Mouse (Mus musculus): ENCODE measurements around the gene Rora. TPM values are rescaled to one million over a fixed set of nuclear protein-coding genes. Genes with fewer than 3 reads are reported as not detected.
A peak's percentile ranks its signal among the peaks of the same experiment; 100 is the strongest.

Gene Rora
- polyA plus RNA-seq, 1 experiment from 2014 or later = 23.2 TPM

- 83% methylated on average over 3 of the region's 3 CpGs for WGBS
- Histone ChIP-seq H3K4me3 (ENCODE audit: low read depth, low read length) (no peak overlapping the region), H3K4me1 (ENCODE audit: control insufficient read depth, insufficient read depth, low read length) (no peaks in the 10 kb centered on the region), H3K27ac (ENCODE audit: low read depth, low read length) (no peak overlapping the region), H3K36me3 (ENCODE audit: control insufficient read depth, insufficient read depth, low read length) (no peaks in the 10 kb centered on the region), H3K9ac (replicated peaks; ENCODE audit: low read depth, low read length) (no peak overlapping the region), H3K9me3 (ENCODE audit: control insufficient read depth, low read length) (no peaks in the 10 kb centered on the region), H3K27me3 (ENCODE audit: control insufficient read depth, insufficient read depth, low read length) (no peaks in the 10 kb centered on the region), H3K4me2 (ENCODE audit: low read depth, low read length) (no peak overlapping the region)
- no peak for ATAC-seq (ENCODE audit: low read depth)
Observed at GRCm38 (mm10) chr9:68827441-68827840, 173.9 kb downstream of the Rora start.

- Histone ChIP-seq H3K9me3 (ENCODE audit: control insufficient read depth, low read length) (no peaks in the 10 kb centered on the region), H3K36me3 (ENCODE audit: control insufficient read depth, insufficient read depth, low read length) (no peaks in the 10 kb centered on the region), H3K27me3 (ENCODE audit: control insufficient read depth, insufficient read depth, low read length) (no peaks in the 10 kb centered on the region), H3K4me2 (ENCODE audit: low read depth, low read length) (no peak overlapping the region), H3K4me3 (ENCODE audit: low read depth, low read length) (no peak overlapping the region), H3K4me1 (ENCODE audit: control insufficient read depth, insufficient read depth, low read length) (no peaks in the 10 kb centered on the region), H3K9ac (replicated peaks; ENCODE audit: low read depth, low read length) (no peak overlapping the region), H3K27ac (ENCODE audit: low read depth, low read length) (no peak overlapping the region)
- 74% methylated on average over 4 of the region's 4 CpGs for WGBS
- ATAC-seq (ENCODE audit: low read depth) = no peak
Observed at GRCm38 (mm10) chr9:68829903-68830302, 176.3 kb downstream of the Rora start.

GRCm38 (mm10) chr9:68833323-68833722 lies 179.7 kb downstream of the Rora start:
- Histone ChIP-seq H3K9me3 (ENCODE audit: control insufficient read depth, low read length) (no peaks in the 10 kb centered on the region), H3K9ac (replicated peaks; ENCODE audit: low read depth, low read length) (no peak overlapping the region), H3K4me3 (ENCODE audit: low read depth, low read length) (no peak overlapping the region), H3K36me3 (ENCODE audit: control insufficient read depth, insufficient read depth, low read length) (no peaks in the 10 kb centered on the region), H3K27me3 (ENCODE audit: control insufficient read depth, insufficient read depth, low read length) (no peaks in the 10 kb centered on the region), H3K4me1 (ENCODE audit: control insufficient read depth, insufficient read depth, low read length) (no peaks in the 10 kb centered on the region), H3K27ac (ENCODE audit: low read depth, low read length) (no peak overlapping the region), H3K4me2 (ENCODE audit: low read depth, low read length) (no peak overlapping the region)
- 85% methylated on average over 6 of the region's 6 CpGs for WGBS
- no peak for ATAC-seq (ENCODE audit: low read depth)

- no peaks in the 10 kb centered on the region for H3K9me3 ChIP-seq (ENCODE audit: control insufficient read depth, low read length)
- H3K27ac ChIP-seq (ENCODE audit: low read depth, low read length) = no peak overlapping the region
- no peaks in the 10 kb centered on the region for H3K36me3 ChIP-seq (ENCODE audit: control insufficient read depth, insufficient read depth, low read length)
- WGBS = 78% methylated on average over 7 of the region's 7 CpGs
- no peak overlapping the region for H3K4me3 ChIP-seq (ENCODE audit: low read depth, low read length)
- H3K9ac ChIP-seq (replicated peaks; ENCODE audit: low read depth, low read length) = no peak overlapping the region
- H3K4me1 ChIP-seq (ENCODE audit: control insufficient read depth, insufficient read depth, low read length) = no peaks in the 10 kb centered on the region
- no peak for ATAC-seq (ENCODE audit: low read depth)
- H3K27me3 ChIP-seq (ENCODE audit: control insufficient read depth, insufficient read depth, low read length) = no peaks in the 10 kb centered on the region
- no peak overlapping the region for H3K4me2 ChIP-seq (ENCODE audit: low read depth, low read length)
Observed at GRCm38 (mm10) chr9:68835037-68835649, 181.6 kb downstream of the Rora start.

GRCm38 (mm10) chr9:68842134-68842892 lies 188.7 kb downstream of the Rora start:
- H3K36me3 ChIP-seq (ENCODE audit: control insufficient read depth, insufficient read depth, low read length) = no peaks in the 10 kb centered on the region
- no peak overlapping the region for H3K4me3 ChIP-seq (ENCODE audit: low read depth, low read length)
- no peaks in the 10 kb centered on the region for H3K9me3 ChIP-seq (ENCODE audit: control insufficient read depth, low read length)
- peak overlapping the region; percentile 12; the same call in 1 of the 2 replicates for H3K4me2 ChIP-seq (ENCODE audit: low read depth, low read length)
- WGBS = 32% methylated on average over 16 of the region's 16 CpGs
- H3K4me1 ChIP-seq (ENCODE audit: control insufficient read depth, insufficient read depth, low read length) = peaks cover 3% of the 10 kb centered on the region
- no peak; the same call in 1 of the 2 replicates for ATAC-seq (ENCODE audit: low read depth)
- no peak overlapping the region; the same call in 1 of the 2 replicates for H3K9ac ChIP-seq (replicated peaks; ENCODE audit: low read depth, low read length)
- H3K27me3 ChIP-seq (ENCODE audit: control insufficient read depth, insufficient read depth, low read length) = no peaks in the 10 kb centered on the region
- H3K27ac ChIP-seq (ENCODE audit: low read depth, low read length) = no peak overlapping the region

- H3K4me3 ChIP-seq (ENCODE audit: low read depth, low read length) = no peak overlapping the region
- H3K9me3 ChIP-seq (ENCODE audit: control insufficient read depth, low read length) = no peaks in the 10 kb centered on the region
- no peak for ATAC-seq (ENCODE audit: low read depth)
- H3K4me2 ChIP-seq (ENCODE audit: low read depth, low read length) = no peak overlapping the region
- H3K4me1 ChIP-seq (ENCODE audit: control insufficient read depth, insufficient read depth, low read length) = peaks cover 3% of the 10 kb centered on the region
- no peak overlapping the region for H3K9ac ChIP-seq (replicated peaks; ENCODE audit: low read depth, low read length)
- WGBS = 44% methylated on average over 2 of the region's 2 CpGs
- no peak overlapping the region for H3K27ac ChIP-seq (ENCODE audit: low read depth, low read length)
- H3K36me3 ChIP-seq (ENCODE audit: control insufficient read depth, insufficient read depth, low read length) = no peaks in the 10 kb centered on the region
- no peaks in the 10 kb centered on the region for H3K27me3 ChIP-seq (ENCODE audit: control insufficient read depth, insufficient read depth, low read length)
Observed at GRCm38 (mm10) chr9:68845556-68845955, 192.0 kb downstream of the Rora start.

- no peaks in the 10 kb centered on the region for H3K9me3 ChIP-seq (ENCODE audit: control insufficient read depth, low read length)
- H3K27ac ChIP-seq (ENCODE audit: low read depth, low read length) = no peak overlapping the region
- 60% methylated on average over 5 of the region's 5 CpGs for WGBS
- no peak overlapping the region for H3K9ac ChIP-seq (replicated peaks; ENCODE audit: low read depth, low read length)
- H3K36me3 ChIP-seq (ENCODE audit: control insufficient read depth, insufficient read depth, low read length) = no peaks in the 10 kb centered on the region
- H3K4me2 ChIP-seq (ENCODE audit: low read depth, low read length) = no peak overlapping the region
- no peaks in the 10 kb centered on the region for H3K4me1 ChIP-seq (ENCODE audit: control insufficient read depth, insufficient read depth, low read length)
- no peak overlapping the region for H3K4me3 ChIP-seq (ENCODE audit: low read depth, low read length)
- no peaks in the 10 kb centered on the region for H3K27me3 ChIP-seq (ENCODE audit: control insufficient read depth, insufficient read depth, low read length)
- no peak for ATAC-seq (ENCODE audit: low read depth)
Observed at GRCm38 (mm10) chr9:68850321-68850720, 196.7 kb downstream of the Rora start.

GRCm38 (mm10) chr9:68852201-68852600 lies 198.6 kb downstream of the Rora start:
- no peak overlapping the region for H3K9ac ChIP-seq (replicated peaks; ENCODE audit: low read depth, low read length)
- 60% methylated on average over 4 of the region's 4 CpGs for WGBS
- H3K36me3 ChIP-seq (ENCODE audit: control insufficient read depth, insufficient read depth, low read length) = no peaks in the 10 kb centered on the region
- no peaks in the 10 kb centered on the region for H3K27me3 ChIP-seq (ENCODE audit: control insufficient read depth, insufficient read depth, low read length)
- H3K4me1 ChIP-seq (ENCODE audit: control insufficient read depth, insufficient read depth, low read length) = no peaks in the 10 kb centered on the region
- no peak for ATAC-seq (ENCODE audit: low read depth)
- H3K4me2 ChIP-seq (ENCODE audit: low read depth, low read length) = no peak overlapping the region
- H3K4me3 ChIP-seq (ENCODE audit: low read depth, low read length) = no peak overlapping the region
- no peaks in the 10 kb centered on the region for H3K9me3 ChIP-seq (ENCODE audit: control insufficient read depth, low read length)
- H3K27ac ChIP-seq (ENCODE audit: low read depth, low read length) = no peak overlapping the region

GRCm38 (mm10) chr9:68852934-68853333 lies 199.3 kb downstream of the Rora start:
- WGBS = 83% methylated on average over 2 of the region's 2 CpGs
- H3K9ac ChIP-seq (replicated peaks; ENCODE audit: low read depth, low read length) = no peak overlapping the region
- H3K4me3 ChIP-seq (ENCODE audit: low read depth, low read length) = no peak overlapping the region
- H3K27me3 ChIP-seq (ENCODE audit: control insufficient read depth, insufficient read depth, low read length) = no peaks in the 10 kb centered on the region
- H3K4me2 ChIP-seq (ENCODE audit: low read depth, low read length) = no peak overlapping the region
- H3K9me3 ChIP-seq (ENCODE audit: control insufficient read depth, low read length) = no peaks in the 10 kb centered on the region
- ATAC-seq (ENCODE audit: low read depth) = no peak
- H3K27ac ChIP-seq (ENCODE audit: low read depth, low read length) = no peak overlapping the region
- no peaks in the 10 kb centered on the region for H3K4me1 ChIP-seq (ENCODE audit: control insufficient read depth, insufficient read depth, low read length)
- H3K36me3 ChIP-seq (ENCODE audit: control insufficient read depth, insufficient read depth, low read length) = no peaks in the 10 kb centered on the region

Data from neural tube, embryonic 14.5 days (tissue).